Mouse (Mus musculus): Measurements from ENCODE around the gene Shoc2. TPM values are rescaled to one million over a fixed set of nuclear protein-coding genes. Genes with fewer than 3 reads are reported as not detected.

The Shoc2 gene
- polyA plus RNA-seq (2012; rRNA removed), result 4.0 and 4.9 TPM in 2 replicates

DNA sequence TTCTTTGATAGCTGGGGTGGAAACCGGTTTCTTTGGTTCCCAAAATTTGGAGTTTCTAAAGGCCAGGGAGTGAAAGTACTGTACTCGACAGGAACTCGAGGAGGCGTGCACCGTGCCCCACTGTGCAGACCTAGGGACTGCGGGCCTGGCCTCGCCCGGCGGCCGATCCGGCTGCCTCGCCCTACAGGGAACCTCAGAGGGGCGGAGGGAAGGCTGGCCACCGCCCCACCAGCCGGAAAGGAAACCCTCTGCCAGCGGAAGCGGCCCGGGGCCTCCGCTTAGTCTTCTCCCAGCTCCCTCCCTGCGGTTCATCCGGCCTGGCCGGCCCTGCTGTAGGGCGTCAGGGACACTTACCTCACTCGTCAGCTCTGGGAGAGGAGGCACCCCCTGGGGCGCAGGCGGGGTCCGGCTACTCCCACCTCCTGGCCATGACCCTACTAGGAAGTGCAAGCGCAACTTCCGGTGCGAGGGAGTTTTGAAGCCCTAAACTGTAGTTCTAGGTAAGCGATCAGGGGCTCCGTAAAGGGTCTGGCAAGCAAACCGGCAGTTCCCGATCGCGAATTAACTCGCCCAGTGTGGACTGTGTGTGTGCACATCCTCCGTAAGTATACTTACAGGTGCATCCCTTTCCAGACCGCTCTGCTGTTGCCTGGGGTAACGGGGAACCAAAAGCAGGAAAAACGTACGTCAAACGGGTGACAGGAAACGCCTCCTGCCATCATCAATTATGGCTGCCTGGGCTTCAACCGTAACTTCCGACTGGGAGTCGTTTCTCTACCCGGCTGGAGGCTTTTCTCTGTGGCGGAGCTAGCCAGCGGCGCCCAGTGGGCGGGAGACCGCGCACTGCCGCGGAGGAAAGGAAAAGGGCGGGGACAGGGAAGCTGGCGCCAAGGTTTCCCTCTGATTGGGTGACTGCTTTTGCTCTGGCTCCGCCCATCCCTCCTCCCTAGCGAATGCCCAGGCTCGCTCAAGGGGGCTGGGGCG lies at the start of gene Shoc2, which contains the start of gene Bbip1:
Gene Shoc2, plus strand, starts transcription at position 505 of the 984 bp plus-strand sequence.
Gene Bbip1, minus strand, starts transcription at position 826 of the 984 bp plus-strand sequence.

DNA sequence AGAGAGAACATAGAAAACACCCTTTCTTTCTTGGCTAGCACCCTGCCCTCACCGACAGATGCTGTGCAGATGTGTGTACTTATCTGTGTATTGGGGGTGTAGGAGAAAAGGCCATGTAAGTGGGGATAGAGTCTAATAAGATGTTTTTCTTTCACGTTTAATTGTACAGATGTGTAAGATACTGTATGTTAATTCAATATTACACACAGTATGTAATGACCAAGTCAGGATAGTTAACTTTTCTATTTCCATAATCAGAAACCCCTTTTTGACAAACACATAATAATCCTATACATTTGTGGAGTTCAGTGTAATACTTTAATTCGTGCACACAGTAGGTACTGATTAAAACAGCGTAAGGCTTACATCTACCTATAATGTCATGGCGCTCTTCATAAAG lies 99.7 kb downstream of the Shoc2 start, which contains the start of gene Adra2a:
Gene Adra2a, plus strand, starts transcription at position 301 of the 400 bp plus-strand sequence.

Other genes with a start within 250 kb of the Shoc2 start
- gene Pdcd4, start 52.1 kb upstream of the Shoc2 start, polyA plus RNA-seq (2012; rRNA removed), result 2.2 and 3.2 TPM in 2 replicates
- gene Bbip1, start 321 bp downstream of the Shoc2 start, polyA plus RNA-seq (2012; rRNA removed), result 0.37 and 0.80 TPM in 2 replicates
- gene Adra2a, start 99.8 kb downstream of the Shoc2 start, polyA plus RNA-seq (2012; rRNA removed), result 4.1 and 5.9 TPM in 2 replicates

All from stomach, adult 2 months (tissue).